Mouse (Mus musculus): ENCODE measurements at regions not wholly inside any gene's neighbourhood (a gene's known extent, or its start where the extent isn't known, plus 50 kb on each side); places are given as distances from the start of the nearest gene placed in this dataset.
"Not testable (repeated sequence)": the region's sequence is repeated elsewhere in the genome, so short reads cannot be mapped to it uniquely, and the experiment has no call there.

DNA sequence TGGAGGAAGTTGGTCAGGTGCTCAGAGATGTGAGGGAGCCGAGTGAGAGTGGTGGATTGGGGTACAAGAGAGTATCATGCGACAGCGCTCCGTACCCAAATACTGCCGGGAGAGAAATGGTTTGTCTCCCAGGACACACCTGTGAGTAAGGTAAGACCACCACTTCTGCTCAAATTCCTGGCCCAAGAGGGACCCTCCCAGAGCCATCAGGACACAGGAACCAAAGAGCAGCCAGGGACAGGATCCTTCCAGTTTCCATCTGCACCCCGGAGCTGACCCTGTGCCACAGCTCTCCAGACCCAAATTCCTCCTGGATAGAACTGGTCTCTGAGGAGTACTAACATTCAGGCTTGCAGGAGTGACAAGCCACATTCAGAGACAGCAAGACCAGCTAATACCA lies 185.2 kb upstream of the Peli2 start:
- no peak for DNase-seq

DNA sequence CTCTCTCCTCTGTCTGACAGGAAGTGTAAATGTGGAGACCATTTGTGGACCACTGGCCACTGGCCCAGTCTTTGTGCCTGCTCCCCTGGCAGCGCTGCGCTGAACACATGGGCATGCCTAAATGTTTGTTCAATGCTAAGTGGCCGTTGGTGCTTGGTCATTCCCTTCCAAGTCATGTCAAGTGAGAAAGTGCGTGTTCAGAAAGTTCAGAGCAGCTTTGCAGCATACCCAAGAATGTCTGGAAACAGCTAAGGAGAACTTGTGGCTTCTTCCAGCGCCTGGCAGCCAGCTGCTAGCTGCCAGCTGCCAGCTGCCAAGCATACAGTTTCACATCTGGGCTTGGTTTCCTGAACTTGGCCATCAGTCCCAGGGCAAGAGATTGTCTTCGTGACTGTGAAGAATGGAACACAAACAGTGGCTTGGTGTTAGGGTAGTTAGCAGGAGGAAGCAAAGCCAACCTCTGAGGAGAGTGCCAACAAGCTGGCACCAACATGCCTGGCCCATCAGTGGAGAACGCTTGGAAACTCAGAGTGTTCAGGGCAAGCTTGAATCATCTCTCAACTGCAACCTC lies 183.5 kb upstream of the Peli2 start:
- DNase-seq, result no peak

DNA sequence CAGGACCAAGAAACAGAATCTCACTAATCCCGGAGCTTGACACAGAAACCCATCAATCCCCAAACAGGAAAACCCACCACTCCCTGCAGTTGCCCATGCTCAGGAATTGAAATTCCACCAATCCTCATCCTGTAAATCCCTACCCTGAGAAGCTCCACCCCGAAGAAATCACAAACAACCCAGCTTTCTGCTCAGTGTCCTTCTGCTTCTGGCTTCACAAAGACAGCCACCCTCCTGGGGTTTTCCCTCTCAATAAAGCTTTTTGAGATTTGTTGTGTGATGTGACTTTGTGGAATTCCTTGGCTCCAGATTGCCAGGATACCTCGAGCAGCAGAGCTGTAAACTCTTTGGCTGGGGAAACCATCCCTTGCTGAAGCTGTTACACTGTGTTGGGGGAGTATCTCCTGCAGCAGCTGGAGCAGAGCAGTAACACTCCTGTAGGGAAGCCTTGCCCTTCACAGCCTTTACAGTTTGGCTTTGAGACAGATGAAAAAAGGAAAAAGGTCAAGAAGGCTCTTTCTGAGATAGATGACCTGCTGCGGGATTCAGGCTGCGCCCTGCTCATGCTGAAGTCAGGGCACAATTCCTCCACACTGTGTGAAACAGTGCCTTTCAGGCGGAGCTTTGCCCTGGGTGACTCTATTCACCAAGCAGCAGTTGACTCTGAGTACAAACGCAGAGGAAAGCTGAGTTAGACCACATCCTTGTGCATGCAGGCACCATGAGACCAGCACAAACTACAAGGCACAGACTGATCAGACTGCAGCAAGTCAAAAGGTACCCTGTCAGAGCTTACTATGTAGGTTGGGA lies 180.6 kb upstream of the Peli2 start:
- DNase-seq, result no peak

DNA sequence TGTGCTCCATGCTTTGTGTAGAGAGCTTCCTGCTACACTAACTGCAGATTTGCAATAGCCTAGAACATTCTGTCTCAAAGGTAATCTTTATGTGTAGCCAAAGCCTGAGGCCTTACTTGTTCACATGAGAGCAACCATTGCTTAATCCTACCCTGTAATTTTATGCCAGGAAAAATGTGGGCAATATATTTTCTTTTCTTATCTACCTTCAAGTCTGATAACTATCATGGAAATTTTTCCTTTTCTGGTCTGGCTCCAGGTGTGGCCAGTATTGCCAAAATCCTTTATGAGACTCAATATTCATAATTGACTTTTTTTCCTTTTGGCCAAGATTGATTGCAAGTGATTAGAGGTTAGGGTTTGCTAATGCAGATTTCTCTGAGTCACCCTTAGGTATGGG lies 178.0 kb upstream of the Peli2 start:
- DNase-seq, result no peak

DNA sequence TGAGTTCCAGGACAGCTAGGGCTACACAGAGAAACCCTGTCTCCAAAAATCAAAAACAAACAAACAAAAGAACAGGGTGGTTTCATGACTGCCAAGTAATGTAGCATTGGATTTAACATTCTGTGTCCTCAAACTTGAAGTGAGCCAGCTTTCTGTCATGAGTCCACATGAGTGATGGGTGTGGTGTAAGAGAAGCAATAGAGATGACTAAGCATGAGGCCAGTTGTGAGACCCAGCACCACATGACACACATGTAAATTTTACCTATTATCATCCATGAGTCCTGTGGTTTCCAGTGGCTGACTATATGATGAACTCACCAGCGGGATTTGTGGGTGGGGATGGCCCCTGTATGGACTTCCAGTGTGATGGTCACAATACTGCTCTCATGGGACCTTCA lies 176.0 kb upstream of the Peli2 start:
- DNase-seq, result no peak

DNA sequence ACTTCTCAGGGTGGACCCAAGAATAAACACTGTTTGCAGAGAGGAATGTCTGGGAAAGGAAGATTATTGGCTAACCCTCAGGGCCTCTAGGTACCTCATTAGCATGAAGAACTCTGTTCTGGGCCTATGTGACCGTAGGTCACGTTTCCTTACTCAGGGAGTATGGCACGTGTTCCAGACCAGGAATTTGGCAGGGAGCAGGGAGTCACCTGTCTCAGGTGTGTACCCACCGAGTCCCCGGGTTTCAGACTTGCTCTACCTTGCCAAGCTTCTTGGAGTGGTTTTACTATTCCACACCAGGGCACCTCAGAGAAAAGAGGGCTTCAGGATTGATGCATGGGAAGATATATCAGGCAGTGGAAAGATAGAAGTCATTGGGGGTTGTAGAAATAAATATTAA lies 169.6 kb upstream of the Peli2 start:
- DNase-seq, result no peak

DNA sequence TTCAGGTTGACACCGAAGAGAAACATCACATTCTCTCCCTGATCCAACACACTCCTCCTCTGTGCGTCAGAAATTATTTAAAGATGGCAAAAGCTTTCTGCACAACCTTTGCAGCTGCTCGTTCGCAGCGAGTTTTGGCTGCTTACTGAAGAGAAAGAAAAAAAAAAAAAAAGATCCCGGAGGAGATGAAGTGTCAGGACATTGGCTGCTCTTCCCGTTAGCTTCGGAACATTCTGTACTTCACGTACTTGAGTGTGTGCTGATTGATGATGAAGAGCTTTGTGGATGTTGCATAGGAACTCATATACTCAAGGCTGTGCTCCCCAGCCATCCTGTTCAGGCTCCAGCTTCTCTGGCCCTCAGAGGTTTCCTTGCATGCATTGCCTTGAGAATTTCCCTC lies 162.5 kb upstream of the Peli2 start:
- DNase-seq, result no peak

DNA sequence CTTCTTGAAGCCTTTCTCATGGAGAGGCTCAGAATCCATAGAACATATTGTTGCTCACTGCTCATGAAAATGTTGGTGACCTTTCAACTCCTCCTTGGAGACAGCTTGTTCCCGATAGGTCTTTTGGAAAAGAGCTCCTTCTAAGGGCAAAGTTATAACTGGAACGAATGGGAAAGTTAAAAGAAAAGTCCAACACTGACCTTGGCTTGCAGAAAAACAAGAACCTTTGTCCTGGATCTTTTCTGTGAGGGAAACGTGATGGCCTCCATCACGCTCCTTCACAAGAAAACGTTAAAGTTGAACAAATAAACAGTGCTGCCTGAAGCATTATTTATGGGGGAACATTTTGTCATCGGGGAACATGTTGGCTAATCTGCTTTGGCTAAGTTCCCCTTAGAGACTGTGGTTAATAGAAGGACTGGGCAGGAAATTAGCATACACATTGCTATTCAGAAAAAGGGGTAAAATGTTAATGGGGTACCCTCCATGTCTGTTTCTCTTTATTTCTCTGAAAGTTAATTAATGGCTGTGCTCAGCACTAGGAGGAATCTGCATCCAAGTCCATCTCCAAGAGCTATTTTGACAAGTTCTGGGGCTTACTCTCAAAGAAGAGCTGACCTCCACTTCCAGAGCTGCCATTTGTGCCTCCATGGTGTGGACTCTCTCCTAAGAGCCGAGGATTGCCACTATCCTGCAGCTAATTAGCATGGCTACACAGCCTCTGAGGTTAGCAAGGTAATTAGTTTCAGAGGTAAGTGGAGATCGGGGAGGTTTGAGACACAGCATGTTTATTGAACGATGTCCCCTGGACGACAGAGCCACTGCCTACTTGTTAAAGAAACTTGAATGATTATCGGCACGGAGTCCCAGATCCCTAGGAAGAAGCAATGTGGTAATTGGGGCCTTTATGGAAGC lies 161.0 kb upstream of the Peli2 start:
- DNase-seq, result no peak

DNA sequence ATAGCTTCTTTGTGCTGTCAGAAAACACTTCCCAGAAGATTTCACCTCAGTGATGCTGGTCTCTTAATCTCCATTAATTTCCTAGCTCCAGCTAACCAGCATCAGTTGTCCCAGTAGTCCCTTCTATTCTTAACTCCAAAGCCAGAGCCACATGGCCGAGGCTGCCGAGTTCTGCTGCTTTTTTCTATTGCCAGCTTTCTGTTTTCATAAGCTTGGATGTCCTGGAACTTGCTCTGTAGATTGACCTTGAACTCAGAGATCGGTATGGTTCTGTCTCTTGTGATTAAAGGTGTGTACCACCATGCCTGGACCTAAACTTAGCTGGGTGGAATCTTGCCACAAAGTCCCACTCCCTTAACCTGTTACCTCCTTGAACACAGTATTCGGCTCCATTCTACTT lies 155.8 kb upstream of the Peli2 start:
- DNase-seq, result not testable (repeated sequence)

DNA sequence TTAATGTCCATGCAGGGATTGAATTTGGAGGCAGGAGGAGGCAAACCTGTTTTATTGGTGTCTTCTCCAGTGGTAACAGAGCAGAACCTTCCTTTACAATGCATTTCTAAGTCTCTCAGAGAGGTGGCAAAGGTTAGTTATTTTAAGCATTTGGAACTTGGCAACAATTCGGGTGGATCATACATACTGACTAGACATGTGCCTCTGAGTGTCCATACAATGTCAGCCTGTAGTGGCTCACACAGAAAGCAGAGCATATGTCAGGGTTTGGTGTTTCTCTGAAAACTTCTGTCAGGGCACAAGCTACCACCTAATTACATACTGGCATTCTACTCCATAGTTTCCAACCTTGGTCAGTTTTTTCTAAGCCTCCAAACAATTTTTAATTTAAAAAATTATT lies 150.8 kb upstream of the Peli2 start:
- no peak for DNase-seq

DNA sequence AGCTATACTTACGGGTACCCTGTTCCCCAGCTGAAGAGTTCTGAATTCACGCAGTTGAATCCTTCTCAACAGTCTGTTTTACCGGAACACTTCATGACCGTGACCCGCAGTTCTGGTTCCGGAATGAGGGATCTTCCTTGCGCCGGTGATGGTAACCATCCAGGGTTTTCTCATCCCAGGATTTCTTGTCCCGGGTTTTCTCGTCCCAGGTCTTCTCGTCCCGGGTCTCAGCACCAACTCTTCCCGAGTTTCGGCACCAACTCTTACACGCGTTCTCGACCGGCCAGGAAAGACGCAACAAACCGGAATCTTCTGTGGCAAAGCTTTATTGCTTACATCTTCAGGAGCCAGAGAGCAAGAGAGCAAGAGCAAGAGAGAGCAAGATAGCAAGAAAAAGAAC lies 147.5 kb upstream of the Peli2 start:
- not testable (repeated sequence) for DNase-seq

DNA sequence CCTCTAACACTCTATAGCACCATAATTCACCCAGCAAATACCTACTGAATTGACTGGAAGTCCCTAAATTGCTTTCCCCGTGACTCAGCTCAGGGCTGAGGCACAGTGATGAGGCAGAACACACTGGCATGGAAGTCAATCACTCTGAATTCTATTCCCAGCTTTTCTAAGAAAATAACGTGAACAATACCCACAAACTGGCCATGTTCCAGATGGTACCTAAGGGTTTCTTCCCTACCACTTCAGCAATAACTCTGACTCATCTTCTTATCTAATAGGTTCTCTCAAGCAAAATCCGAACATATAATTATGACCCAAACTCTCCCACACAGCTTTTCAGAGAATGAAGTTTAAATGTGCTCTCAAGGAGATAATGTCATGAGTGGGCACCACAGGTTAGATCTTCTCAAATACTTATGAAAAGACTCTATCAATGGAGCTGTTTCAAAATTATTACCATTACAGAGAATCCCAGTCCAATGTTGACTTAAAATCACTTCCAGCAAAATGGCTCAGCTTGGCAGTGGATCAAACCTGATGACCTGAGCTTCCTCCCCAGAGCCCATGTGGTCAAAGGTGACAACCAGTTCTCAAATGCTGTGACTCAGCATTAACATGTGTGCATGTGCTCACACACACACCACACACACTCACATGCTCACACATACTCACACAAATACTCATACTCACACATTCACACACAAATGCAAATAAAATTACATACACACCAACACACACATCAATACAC lies 137.5 kb upstream of the Peli2 start:
- DNase-seq, result no peak

DNA sequence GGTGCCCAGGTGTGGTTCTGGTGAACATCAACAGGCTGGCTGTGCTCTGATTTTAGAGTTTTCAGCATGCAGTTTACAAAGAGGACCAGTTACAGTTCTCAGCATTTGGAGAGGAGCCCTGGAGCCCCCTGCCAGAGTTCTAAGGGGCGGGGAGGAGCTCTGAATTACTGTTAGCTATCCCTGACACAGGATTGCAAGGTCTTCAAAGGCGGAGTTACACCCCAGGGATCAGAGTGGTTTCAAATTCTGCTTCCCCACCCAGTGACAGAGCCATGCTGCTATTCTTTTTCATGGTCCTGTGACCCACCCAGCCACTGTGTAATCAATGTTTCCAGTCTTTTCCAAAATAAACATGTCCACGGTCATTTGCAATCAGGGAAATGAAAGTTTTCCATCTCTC lies 134.1 kb upstream of the Peli2 start:
- DNase-seq, result no peak

DNA sequence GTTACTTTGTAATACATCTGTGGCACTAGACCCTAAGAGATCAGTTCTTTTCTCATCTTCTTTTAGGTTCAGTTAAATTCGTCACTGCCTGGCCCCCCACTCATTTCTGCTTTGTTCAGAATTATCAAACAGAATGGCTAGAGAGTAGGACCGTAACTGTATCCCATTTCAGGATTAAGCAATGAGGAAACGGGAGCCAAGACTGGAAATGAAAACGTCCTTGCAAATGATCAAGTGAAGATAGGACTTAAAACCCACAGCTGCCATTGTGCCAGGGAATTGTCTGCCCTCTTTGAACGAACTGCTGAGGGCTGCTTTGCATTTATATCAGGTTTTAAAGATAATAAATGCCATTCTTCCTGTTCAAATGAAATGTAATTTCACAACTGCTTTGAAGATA lies 133.7 kb upstream of the Peli2 start:
- no peak for DNase-seq

DNA sequence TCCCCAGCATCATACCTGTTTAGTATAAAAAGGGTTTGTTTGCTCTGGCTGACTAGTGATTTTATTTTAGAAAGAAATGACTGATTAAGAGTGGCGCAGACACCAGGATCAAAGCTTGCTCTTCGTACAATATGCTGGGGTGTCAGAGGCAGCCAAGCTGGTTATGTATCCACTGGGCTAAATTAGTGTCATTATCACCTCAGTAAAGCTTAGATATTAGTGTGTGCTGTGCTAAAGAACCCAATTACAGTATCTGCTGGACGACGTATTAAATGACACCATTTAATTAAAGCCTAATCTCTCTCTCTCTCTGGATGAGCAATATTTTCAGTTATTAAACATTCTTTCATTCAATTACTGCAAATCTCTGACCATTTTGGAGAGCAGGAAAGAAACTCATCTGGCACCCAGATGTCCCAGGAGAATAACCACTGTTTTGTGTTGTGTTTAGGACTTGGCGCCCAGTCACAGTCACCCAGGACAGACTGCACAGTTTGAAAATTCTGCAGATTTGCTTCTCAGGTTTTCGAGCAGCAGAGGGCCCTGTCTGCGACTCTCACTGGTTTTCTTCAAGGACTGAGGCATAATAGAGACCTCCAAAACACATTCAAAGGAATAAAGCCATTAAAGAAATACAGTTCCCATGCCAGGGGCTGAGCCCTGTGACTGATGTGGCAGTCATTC lies 133.1 kb upstream of the Peli2 start:
- DNase-seq, result no peak

DNA sequence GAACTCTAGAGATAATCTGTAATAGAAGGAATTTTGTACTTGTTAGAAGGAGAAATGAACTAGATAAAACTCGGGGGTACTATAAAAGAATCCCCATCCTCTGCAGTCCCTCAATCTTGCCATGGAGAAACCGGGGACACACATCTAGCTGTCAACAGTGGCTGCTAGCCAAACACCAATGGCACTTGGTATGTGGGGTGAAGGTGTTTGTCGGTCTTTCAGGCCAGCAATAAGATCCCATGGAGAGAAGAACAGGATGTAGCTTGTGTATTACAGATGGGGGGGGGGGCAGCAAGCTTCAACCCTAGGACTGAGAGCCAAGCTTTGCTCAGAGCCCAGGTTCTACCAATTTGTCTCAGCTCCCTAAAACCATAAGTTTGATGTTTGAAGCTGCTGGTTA lies 132.5 kb upstream of the Peli2 start:
- DNase-seq, result no peak

DNA sequence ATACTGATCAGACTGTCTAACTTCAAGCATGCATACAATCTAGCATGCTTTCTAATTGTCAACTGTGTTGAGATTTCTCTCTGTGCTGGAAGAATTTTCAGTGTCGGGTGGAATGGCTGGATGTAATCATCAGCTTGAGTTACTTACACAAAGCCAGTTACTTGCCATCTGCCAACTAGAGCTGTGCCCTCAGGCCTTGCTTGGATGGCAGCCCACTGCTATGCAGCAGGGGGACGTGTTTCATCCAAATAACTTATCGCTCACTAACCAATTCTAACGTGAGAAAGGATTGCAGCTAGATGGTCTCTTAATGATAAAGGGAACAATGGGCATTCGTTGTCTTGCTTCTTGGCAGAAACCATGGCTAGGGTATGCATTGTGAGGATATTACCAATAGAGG lies 131.3 kb upstream of the Peli2 start:
- peak; percentile 36 for DNase-seq

DNA sequence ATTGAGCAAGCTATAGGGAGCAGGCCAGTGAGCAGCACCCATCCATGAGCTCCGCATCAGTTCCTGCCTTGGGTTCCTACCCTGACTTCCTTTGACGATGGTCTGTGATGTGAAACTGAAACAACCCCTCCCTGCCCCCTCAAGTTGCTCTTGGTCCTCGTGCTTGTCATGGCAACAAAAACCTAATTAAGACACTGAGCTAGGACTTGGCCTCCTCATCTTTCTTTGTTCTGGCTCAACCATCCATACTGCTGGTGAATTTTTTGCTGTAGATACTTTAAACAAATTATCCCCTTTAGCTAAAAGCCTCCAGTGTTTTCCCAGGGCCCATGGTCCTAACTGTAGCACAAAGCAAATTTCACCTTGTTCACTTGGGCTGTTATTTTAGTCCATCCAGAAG lies 129.9 kb upstream of the Peli2 start:
- peak; percentile 43 for DNase-seq

DNA sequence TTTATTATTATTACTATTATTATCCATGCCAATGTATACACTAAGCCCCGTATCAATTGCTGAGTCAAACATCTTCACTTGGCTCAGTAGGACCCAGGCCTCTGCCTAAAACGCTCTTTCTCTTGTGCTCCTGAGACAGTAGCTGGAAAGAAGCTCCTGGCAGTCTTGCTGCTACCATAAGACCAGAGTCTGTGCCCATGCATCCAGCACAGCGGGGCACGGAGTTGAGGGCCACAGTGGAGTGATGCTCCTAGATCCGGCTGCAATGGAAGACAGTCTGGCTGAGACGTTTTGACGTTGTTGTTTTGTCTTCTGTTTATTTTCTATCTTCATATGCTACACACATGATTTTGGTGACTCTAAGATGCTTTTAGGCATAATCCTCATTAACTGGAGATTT lies 129.1 kb upstream of the Peli2 start:
- no peak for DNase-seq

DNA sequence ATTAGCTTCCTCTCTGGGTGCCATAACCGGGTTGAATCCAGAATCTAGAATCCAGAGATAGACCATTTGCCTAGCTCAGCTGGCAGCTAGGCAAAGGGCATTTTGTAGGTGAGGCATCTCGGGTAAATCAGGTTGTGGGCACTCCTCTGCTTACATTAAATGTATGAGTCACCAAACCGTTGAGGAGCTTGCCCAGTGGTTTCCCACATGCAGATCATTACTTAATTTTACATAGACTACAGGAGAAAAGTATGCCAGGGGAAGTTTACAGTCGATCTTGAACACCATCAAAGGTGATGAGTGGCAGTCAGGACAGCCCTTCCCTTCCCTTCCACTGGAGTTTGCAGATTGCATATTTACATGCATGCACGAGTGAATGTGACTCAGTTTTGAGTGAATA lies 128.5 kb upstream of the Peli2 start:
- DNase-seq, result no peak

DNA sequence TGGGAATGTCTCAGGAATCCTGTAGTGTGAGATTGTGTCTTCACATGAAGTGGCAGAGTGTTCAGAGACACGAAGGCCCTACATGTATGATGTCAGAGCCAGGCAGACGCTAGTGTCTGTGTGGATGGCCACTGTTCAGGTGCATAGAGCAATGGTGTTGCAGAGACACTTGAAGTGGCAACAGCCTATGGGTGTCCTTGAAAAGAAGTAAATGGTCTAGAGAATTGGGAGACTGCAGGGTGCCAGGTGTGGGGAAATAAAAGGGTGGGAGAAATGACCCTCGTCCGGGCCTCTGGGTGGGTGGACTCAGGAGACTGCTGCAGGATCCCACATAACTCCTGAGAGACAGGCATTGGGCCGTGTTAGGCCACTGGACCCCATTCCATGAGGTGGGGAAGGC lies 127.8 kb upstream of the Peli2 start:
- no peak for DNase-seq

DNA sequence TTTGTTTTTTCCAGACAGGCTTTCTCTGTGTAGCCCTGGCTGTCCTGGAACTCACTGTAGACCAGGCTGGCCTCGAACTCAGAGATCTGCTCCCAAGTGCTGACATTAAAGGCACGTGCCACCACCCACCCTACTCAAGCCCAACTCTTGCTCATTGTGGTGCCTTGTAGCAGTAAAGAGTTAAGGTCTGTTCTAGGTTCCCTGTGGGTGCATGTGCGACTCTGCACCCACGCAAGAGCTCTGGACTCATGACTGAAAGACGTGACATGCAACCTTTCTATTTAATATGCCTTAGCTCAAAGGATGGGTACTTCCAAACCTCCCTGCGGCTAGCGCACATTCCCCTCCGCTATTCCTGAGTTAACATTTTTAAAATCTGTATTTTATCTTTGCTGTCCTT lies 121.7 kb upstream of the Peli2 start:
- no peak for DNase-seq

Measured in retina, postnatal 1 day (tissue).